Mouse (Mus musculus) CH12F3 (cell line): ENCODE data around the gene Rims4.

ENCODE experiments used
- in situ Hi-C: fragments of 300-500 bp; cut with MboI; formaldehyde crosslinking; loops from 2 replicates; pipeline ENCODE4 v1.14.3; 2020; ENCODE audit warnings: low sequenced_read_pairs

The Rims4 gene

GRCm38 (mm10) chr2:163871906-163872305 lies 46.6 kb downstream of the Rims4 start:
- in situ Hi-C loops, result no loop called here

GRCm38 (mm10) chr2:163871266-163871665 lies 47.2 kb downstream of the Rims4 start:
- in situ Hi-C loops, result no loop called here

GRCm38 (mm10) chr2:163869783-163870182 lies 48.7 kb downstream of the Rims4 start:
- in situ Hi-C loops, result no loop called here

- in situ Hi-C loops, result no loop called here
Observed at GRCm38 (mm10) chr2:163866061-163866460, 52.4 kb downstream of the Rims4 start.

- in situ Hi-C loops, result no loop called here
Observed at GRCm38 (mm10) chr2:163865311-163865710, 53.2 kb downstream of the Rims4 start.

GRCm38 (mm10) chr2:163858254-163858947 lies 60.1 kb downstream of the Rims4 start:
- in situ Hi-C loops, result no loop called here

- in situ Hi-C loops, result no loop called here
Observed at GRCm38 (mm10) chr2:163857233-163857632, 61.2 kb downstream of the Rims4 start.

GRCm38 (mm10) chr2:163853461-163853901 lies 65.0 kb downstream of the Rims4 start, which contains the start of gene Kcnk15:
Gene Kcnk15 (plus strand): TSS chr2:163853651.
- in situ Hi-C loops, result no loop called here

GRCm38 (mm10) chr2:163842043-163842442 lies 76.4 kb downstream of the Rims4 start:
- in situ Hi-C loops, result no loop called here

GRCm38 (mm10) chr2:163839519-163839918 lies 79.0 kb downstream of the Rims4 start:
- in situ Hi-C loops, result no loop called here

GRCm38 (mm10) chr2:163838043-163838442 lies 80.4 kb downstream of the Rims4 start:
- in situ Hi-C loops, result no loop called here

GRCm38 (mm10) chr2:163831163-163831562 lies 87.3 kb downstream of the Rims4 start:
- in situ Hi-C loops, result no loop called here

GRCm38 (mm10) chr2:163826494-163826893 lies 92.0 kb downstream of the Rims4 start:
- in situ Hi-C loops, result no loop called here

GRCm38 (mm10) chr2:163825861-163826260 lies 92.6 kb downstream of the Rims4 start:
- in situ Hi-C loops, result no loop called here

- in situ Hi-C loops, result no loop called here
Observed at GRCm38 (mm10) chr2:163823771-163824170, 94.7 kb downstream of the Rims4 start.

GRCm38 (mm10) chr2:163823248-163823647 lies 95.2 kb downstream of the Rims4 start:
- in situ Hi-C loops, result no loop called here

- in situ Hi-C loops, result no loop called here
Observed at GRCm38 (mm10) chr2:163820607-163821006, 97.9 kb downstream of the Rims4 start, which contains the start of gene Ccn5. Gene Ccn5 (plus strand): TSS chr2:163820861.

- in situ Hi-C loops, result no loop called here
Observed at GRCm38 (mm10) chr2:163814739-163815465, 103.6 kb downstream of the Rims4 start.

GRCm38 (mm10) chr2:163813077-163813476 lies 105.4 kb downstream of the Rims4 start:
- in situ Hi-C loops, result no loop called here
